Mouse (Mus musculus): Measurements from ENCODE around the gene Nxn.

DNA sequence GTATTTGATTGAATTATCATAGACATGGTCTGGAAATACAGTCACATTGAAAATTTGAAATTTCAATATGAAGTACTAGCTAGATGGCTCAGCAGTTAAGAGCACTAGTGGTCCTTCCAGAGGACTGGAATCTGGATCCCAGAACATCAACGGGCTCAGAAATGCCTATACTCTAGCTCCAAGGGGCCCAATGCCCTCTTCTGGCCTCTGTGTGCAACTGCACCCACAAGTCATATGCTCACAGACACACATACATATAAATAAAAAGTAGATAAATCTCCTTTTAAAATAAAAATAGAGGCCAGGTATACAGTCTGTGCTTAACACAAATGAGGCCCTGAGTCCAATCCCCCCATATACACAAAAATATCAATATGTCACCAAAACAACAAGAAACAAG lies 11.8 kb downstream of the Nxn start:
- TF ChIP-seq CTCF (IDR thresholded peaks at IDR 0.05; ENCODE audit: borderline replicate concordance, control insufficient read depth, extremely low read depth, insufficient read depth, low read length, poor library complexity): no peak
- no peak for TF ChIP-seq POLR2A (IDR thresholded peaks at IDR 0.05; ENCODE audit: control insufficient read depth, extremely low read depth, insufficient read depth, low read length, poor library complexity)

All from thymus, adult 2 months (tissue).